Mouse (Mus musculus) WW6 (cell line): ENCODE measurements around the gene Cdhr1.
"Not testable (repeated sequence)": the region's sequence is repeated elsewhere in the genome, so short reads cannot be mapped to it uniquely, and the experiment has no call there.

Experiments
- DNase-seq: peaks from one replicate; pipeline ENCODE4 v3.0.0-alpha.2; 2013; ENCODE audit warnings: low read depth, low spot score

Gene Cdhr1

GRCm38 (mm10) chr14:37097956-37098530 lies at the start of gene Cdhr1:
Gene Cdhr1 (minus strand): TSS chr14:37098347.
- DNase-seq = peak; percentile 74

- DNase-seq = no peak
These were observed 41.0 kb upstream of the Cdhr1 start for GRCm38 (mm10) chr14:37139051-37139710.

GRCm38 (mm10) chr14:37137596-37137995 lies 39.4 kb upstream of the Cdhr1 start:
- DNase-seq = not testable (repeated sequence)

- DNase-seq = no peak
These were observed 38.0 kb upstream of the Cdhr1 start for GRCm38 (mm10) chr14:37136110-37136509.

GRCm38 (mm10) chr14:37135671-37136070 lies 37.5 kb upstream of the Cdhr1 start:
- no peak for DNase-seq

- DNase-seq = peak; percentile 84
These were observed 37.0 kb upstream of the Cdhr1 start, which contains the start of gene Ghitm for GRCm38 (mm10) chr14:37135127-37135593. Gene Ghitm (minus strand): TSS chr14:37135272.

- no peak for DNase-seq
These were observed 36.4 kb upstream of the Cdhr1 start for GRCm38 (mm10) chr14:37134304-37135126.

GRCm38 (mm10) chr14:37127652-37128051 lies 29.5 kb upstream of the Cdhr1 start:
- peak; percentile 7 for DNase-seq

GRCm38 (mm10) chr14:37119233-37119632 lies 21.1 kb upstream of the Cdhr1 start:
- no peak for DNase-seq

GRCm38 (mm10) chr14:37113922-37114321 lies 15.8 kb upstream of the Cdhr1 start, which contains the start of gene 2610528A11Rik:
Gene 2610528A11Rik (minus strand): TSS chr14:37114022.
- DNase-seq = no peak

GRCm38 (mm10) chr14:37112931-37113330 lies 14.8 kb upstream of the Cdhr1 start:
- no peak for DNase-seq

- no peak for DNase-seq
These were observed 13.2 kb upstream of the Cdhr1 start for GRCm38 (mm10) chr14:37111371-37111770.

GRCm38 (mm10) chr14:37110456-37110855 lies 12.3 kb upstream of the Cdhr1 start:
- DNase-seq = no peak

GRCm38 (mm10) chr14:37109975-37110374 lies 11.8 kb upstream of the Cdhr1 start:
- no peak for DNase-seq

- DNase-seq = no peak
These were observed 11.3 kb upstream of the Cdhr1 start for GRCm38 (mm10) chr14:37109460-37109859.

- no peak for DNase-seq
These were observed 7.7 kb upstream of the Cdhr1 start for GRCm38 (mm10) chr14:37105846-37106245.

GRCm38 (mm10) chr14:37104747-37105146 lies 6.6 kb upstream of the Cdhr1 start:
- no peak for DNase-seq

- no peak for DNase-seq
These were observed 4.3 kb upstream of the Cdhr1 start for GRCm38 (mm10) chr14:37102484-37102883.

- no peak for DNase-seq
These were observed 3.4 kb upstream of the Cdhr1 start for GRCm38 (mm10) chr14:37101531-37101930.

- DNase-seq = no peak
These were observed 2.6 kb downstream of the Cdhr1 start for GRCm38 (mm10) chr14:37095556-37095955.

GRCm38 (mm10) chr14:37094436-37094835 lies 3.7 kb downstream of the Cdhr1 start:
- no peak for DNase-seq

GRCm38 (mm10) chr14:37083755-37084154 lies 14.4 kb downstream of the Cdhr1 start:
- no peak for DNase-seq
